12 mouse cellular contexts compared by ENCODE assay signal in genomic region chr19:10695801-10696200, GRCm38 (mm10). TPM values are rescaled to one million over a fixed set of nuclear protein-coding genes. Genes with fewer than 3 reads are reported as not detected.
DNase-seq lines count a peak whose midpoint lies in the region; ATAC-seq and TF ChIP-seq lines count a peak whose summit lies in the region.
"Had no signal": no experiment of that assay in that cellular context is flagged by ENCODE, and none has a peak within 500 bp of the region (broad histone marks: within the 10 kb centered on the region; RNA-seq: fewer than 3 reads in every experiment).

No protein-coding gene starts in this region.

- H3K4me2 ChIP-seq in lung, embryonic 15.5 days, result no peak overlapping the region
- H3K4me2 ChIP-seq in hindbrain, embryonic 15.5 days, result peak overlapping the region; percentile 16
- peak overlapping the region; percentile 21; the same call in 1 of the 2 replicates for H3K4me2 ChIP-seq in neural tube, embryonic 13.5 days

- peak; percentile 33 for DNase-seq in embryo, embryonic 10.5 days (ENCODE audit: low spot score)
- DNase-seq in embryo, embryonic 11 days, result no peak
- DNase-seq in lung, adult 2 months, result no peak
- DNase-seq in adrenal gland, postnatal 14 days, result no peak
- no peak for DNase-seq in left cerebral cortex, postnatal 4 days
- DNase-seq: adrenal gland, postnatal 10 days; kidney, postnatal 4 days had no signal

- no peak overlapping the region for H3K9ac ChIP-seq in lung, embryonic 15.5 days
- peak overlapping the region; percentile 20; the same call in 1 of the 2 replicates for H3K9ac ChIP-seq in hindbrain, embryonic 15.5 days
- H3K9ac ChIP-seq in neural tube, embryonic 13.5 days, result peak overlapping the region; percentile 53
- H3K9ac ChIP-seq: liver, embryonic 14.5 days had no signal

- H3K9me3 ChIP-seq in lung, embryonic 15.5 days, result no peaks in the 10 kb centered on the region
- H3K9me3 ChIP-seq in hindbrain, embryonic 15.5 days, result no peaks in the 10 kb centered on the region
- H3K9me3 ChIP-seq in neural tube, embryonic 13.5 days, result no peaks in the 10 kb centered on the region

- no peak for TF ChIP-seq CTCF in lung, adult 2 months (IDR thresholded peaks at IDR 0.05; ENCODE audit: insufficient read depth, low read length)

- ATAC-seq in lung, embryonic 15.5 days (ENCODE audit: borderline replicate concordance, extremely low read depth, low FRiP score, low TSS enrichment), result no peak
- ATAC-seq in hindbrain, embryonic 15.5 days (ENCODE audit: low FRiP score, low read depth), result no peak
- no peak for ATAC-seq in neural tube, embryonic 13.5 days (ENCODE audit: low read depth)

- H3K4me3 ChIP-seq in lung, embryonic 15.5 days, result no peak overlapping the region
- H3K4me3 ChIP-seq in lung, adult 2 months (replicated peaks; ENCODE audit: extremely low read depth, low read depth, low read length), result no peak overlapping the region
- H3K4me3 ChIP-seq in hindbrain, embryonic 15.5 days, result no peak overlapping the region
- no peak overlapping the region for H3K4me3 ChIP-seq in neural tube, embryonic 13.5 days

- H3K36me3 ChIP-seq in lung, embryonic 15.5 days, result no peaks in the 10 kb centered on the region
- H3K36me3 ChIP-seq in hindbrain, embryonic 15.5 days, result no peaks in the 10 kb centered on the region
- no peaks in the 10 kb centered on the region for H3K36me3 ChIP-seq in neural tube, embryonic 13.5 days

- H3K27ac ChIP-seq in lung, embryonic 15.5 days, result peak overlapping the region; percentile 36; the same call in 1 of the 2 replicates
- H3K27ac ChIP-seq in hindbrain, embryonic 15.5 days (replicated peaks), result peak overlapping the region; percentile 69
- H3K27ac ChIP-seq in neural tube, embryonic 13.5 days (replicated peaks), result peak overlapping the region; percentile 82
- H3K27ac ChIP-seq: liver, embryonic 14.5 days had no signal

- intact Hi-C loops in left cerebral cortex, postnatal 4 days (cut with DNase I), result no loop called here

- 52% methylated on average over 7 of the region's 7 CpGs for WGBS in lung, embryonic 15.5 days
- 67% methylated on average over 7 of the region's 7 CpGs for WGBS in lung, adult 2 months
- 21% methylated on average over 7 of the region's 7 CpGs for WGBS in hindbrain, embryonic 15.5 days
- 35% methylated on average over 7 of the region's 7 CpGs for WGBS in neural tube, embryonic 13.5 days

- no peak for TF ChIP-seq POLR2A in lung, adult 2 months (IDR thresholded peaks at IDR 0.05; ENCODE audit: borderline replicate concordance, extremely low read depth, low read depth, low read length)

- H3K4me1 ChIP-seq in lung, embryonic 15.5 days, result peaks cover 42% of the 10 kb centered on the region
- H3K4me1 ChIP-seq in lung, adult 2 months (ENCODE audit: control insufficient read depth, insufficient read depth, low read length), result peaks cover 29% of the 10 kb centered on the region
- H3K4me1 ChIP-seq in hindbrain, embryonic 15.5 days (replicated peaks), result peaks cover 68% of the 10 kb centered on the region
- H3K4me1 ChIP-seq in neural tube, embryonic 13.5 days (replicated peaks), result peaks cover 78% of the 10 kb centered on the region

- H3K27me3 ChIP-seq in lung, embryonic 15.5 days, result no peaks in the 10 kb centered on the region
- no peaks in the 10 kb centered on the region for H3K27me3 ChIP-seq in hindbrain, embryonic 15.5 days
- H3K27me3 ChIP-seq in neural tube, embryonic 13.5 days, result no peaks in the 10 kb centered on the region

RNA-seq across cellular contexts. Expression of gene Vps37c, which starts 7.3 kb away (rescaled TPM):
- 30.3 and 33.4 TPM in 2 replicates for polyA plus RNA-seq in lung, embryonic 15.5 days (2015; fragmentation: Nextera tagmentation; extraction: Ambion mirVana)
- polyA plus RNA-seq in lung, adult 2 months (2012; rRNA removed), result 33.0 and 39.3 TPM in 2 replicates
- polyA plus RNA-seq in hindbrain, embryonic 15.5 days (2015; fragmentation: Nextera tagmentation; extraction: Ambion mirVana), result 28.8 and 31.8 TPM in 2 replicates
- 34.2 and 37.6 TPM in 2 replicates for polyA plus RNA-seq in neural tube, embryonic 13.5 days (2015; fragmentation: Nextera tagmentation; extraction: Ambion mirVana)
- 19.1 and 23.6 TPM in 2 replicates for total RNA-seq in adrenal gland, postnatal 14 days (2021)
- total RNA-seq in left cerebral cortex, postnatal 4 days (2021), result 10 to 100 TPM; 24.1 to 24.9 TPM

RNA-seq across cellular contexts. Expression of gene Pga5, which starts 17.9 kb away (rescaled TPM):
- polyA plus RNA-seq in lung, embryonic 15.5 days (2015; fragmentation: Nextera tagmentation; extraction: Ambion mirVana), result not detected in 2 replicates
- polyA plus RNA-seq in lung, adult 2 months (2012; rRNA removed), result not detected in 2 replicates
- polyA plus RNA-seq in hindbrain, embryonic 15.5 days (2015; fragmentation: Nextera tagmentation; extraction: Ambion mirVana), result not detected in 2 replicates
- polyA plus RNA-seq in neural tube, embryonic 13.5 days (2015; fragmentation: Nextera tagmentation; extraction: Ambion mirVana), result not detected in 2 replicates
- not detected in 2 replicates for total RNA-seq in adrenal gland, postnatal 14 days (2021)
- not detected for total RNA-seq in left cerebral cortex, postnatal 4 days (2021)
- total RNA-seq: adrenal gland, postnatal 10 days; gastrocnemius, adult 8-10 months had no signal

RNA-seq across cellular contexts. Expression of gene Cd5, which starts 43.0 kb away (rescaled TPM):
- 0.45 and 0.91 TPM in 2 replicates for polyA plus RNA-seq in lung, embryonic 15.5 days (2015; fragmentation: Nextera tagmentation; extraction: Ambion mirVana)
- polyA plus RNA-seq in lung, adult 2 months (2012; rRNA removed), result 2.4 and 4.4 TPM in 2 replicates
- 0.25 and 0.28 TPM in 2 replicates for polyA plus RNA-seq in hindbrain, embryonic 15.5 days (2015; fragmentation: Nextera tagmentation; extraction: Ambion mirVana)
- 0.54 and 0.58 TPM in 2 replicates for polyA plus RNA-seq in neural tube, embryonic 13.5 days (2015; fragmentation: Nextera tagmentation; extraction: Ambion mirVana)
- total RNA-seq in adrenal gland, postnatal 14 days (2021), result 1.3 and 8.7 TPM in 2 replicates
- total RNA-seq in left cerebral cortex, postnatal 4 days (2021), result not detected
